Mouse (Mus musculus) cerebellum, adult 9-11 months (tissue): Measurements from ENCODE around the gene Cdh13.

Source experiments
- DNase-seq: peaks from one replicate; pipeline ENCODE4 v3.0.0; 2022

Gene Cdh13

GRCm38 (mm10) chr8:118384314-118384713 lies 100.8 kb downstream of the Cdh13 start:
- DNase-seq, result no peak

- no peak for DNase-seq
Observed at GRCm38 (mm10) chr8:118389456-118389855, 105.9 kb downstream of the Cdh13 start.

- peak; percentile 18 for DNase-seq
Observed at GRCm38 (mm10) chr8:118393909-118394650, 110.5 kb downstream of the Cdh13 start.

DNA sequence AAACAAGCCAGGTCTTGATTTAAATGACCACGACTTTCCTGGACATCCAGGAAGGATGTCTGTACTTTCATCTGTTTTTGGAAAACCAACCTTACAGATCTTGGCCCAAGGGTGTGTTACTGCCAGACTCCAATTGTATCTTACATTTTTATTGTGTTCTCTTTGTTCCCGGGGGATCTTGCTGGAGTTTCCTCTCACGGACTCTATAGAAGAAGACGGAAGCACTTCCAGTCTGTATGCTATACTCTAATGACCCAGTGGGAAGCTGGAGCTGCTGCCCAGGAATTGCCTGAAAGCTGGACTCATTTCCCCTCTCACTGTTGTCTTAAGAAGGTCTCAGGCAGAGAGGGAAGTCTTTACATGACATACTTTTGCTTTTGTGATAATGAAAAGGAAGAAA lies 111.6 kb downstream of the Cdh13 start:
- no peak for DNase-seq

- DNase-seq, result no peak
Observed at GRCm38 (mm10) chr8:118404836-118405235, 121.3 kb downstream of the Cdh13 start.

GRCm38 (mm10) chr8:118407322-118407721 lies 123.8 kb downstream of the Cdh13 start:
- no peak for DNase-seq

DNA sequence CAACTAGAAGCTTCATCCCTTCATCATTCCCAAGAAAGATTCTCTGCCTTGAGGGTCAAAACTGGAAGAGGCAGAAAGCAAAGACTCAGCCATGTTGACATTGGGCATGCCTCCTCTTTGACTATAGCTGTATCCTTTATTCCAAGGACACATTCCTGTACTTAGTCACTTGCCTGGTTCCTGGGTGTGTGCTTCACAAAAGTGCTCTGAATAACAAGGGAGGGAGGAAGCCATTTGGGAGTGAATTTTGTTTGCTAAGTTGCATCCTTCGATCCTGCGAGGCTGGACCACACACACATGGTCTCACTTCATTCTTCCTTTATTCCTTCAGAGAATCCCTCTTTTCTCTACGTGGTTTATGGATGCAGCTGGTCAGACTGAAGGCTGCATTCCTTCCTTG lies 125.9 kb downstream of the Cdh13 start:
- no peak for DNase-seq

DNA sequence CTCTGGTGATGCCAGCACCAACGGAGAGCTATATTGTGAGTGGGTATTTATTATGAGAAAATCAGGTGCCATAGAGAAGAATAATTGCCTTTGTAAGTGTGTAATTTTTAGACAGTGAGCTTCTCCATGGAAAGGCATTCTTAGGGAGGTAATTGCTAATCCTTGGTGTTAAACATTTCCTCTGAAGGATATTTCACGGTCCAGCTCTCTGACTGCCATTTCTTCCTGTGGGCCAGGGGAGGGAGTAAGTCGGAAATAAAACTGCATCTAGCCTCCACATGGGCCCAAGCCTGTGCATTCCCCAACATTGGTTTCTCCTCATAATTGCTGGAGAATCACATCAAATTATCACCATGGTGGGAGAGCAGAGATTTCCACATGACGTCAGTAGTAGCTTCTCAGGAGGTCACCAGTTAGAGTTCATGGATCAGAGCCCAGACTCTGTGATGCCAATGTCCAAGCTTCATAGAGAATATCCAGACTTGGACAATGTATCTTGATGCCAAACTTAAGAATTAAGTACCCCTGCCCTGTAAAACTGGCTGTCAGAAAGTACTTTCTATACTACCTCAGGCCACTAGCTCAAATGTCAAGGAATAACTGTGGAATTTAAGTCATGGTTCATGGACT lies 126.9 kb downstream of the Cdh13 start:
- DNase-seq, result no peak

GRCm38 (mm10) chr8:118415672-118416071 lies 132.1 kb downstream of the Cdh13 start:
- no peak for DNase-seq

- no peak for DNase-seq
Observed at GRCm38 (mm10) chr8:118416811-118417355, 133.3 kb downstream of the Cdh13 start.

GRCm38 (mm10) chr8:118422624-118423023 lies 139.1 kb downstream of the Cdh13 start:
- DNase-seq, result no peak

- DNase-seq, result no peak
Observed at GRCm38 (mm10) chr8:118428941-118429340, 145.4 kb downstream of the Cdh13 start.

DNA sequence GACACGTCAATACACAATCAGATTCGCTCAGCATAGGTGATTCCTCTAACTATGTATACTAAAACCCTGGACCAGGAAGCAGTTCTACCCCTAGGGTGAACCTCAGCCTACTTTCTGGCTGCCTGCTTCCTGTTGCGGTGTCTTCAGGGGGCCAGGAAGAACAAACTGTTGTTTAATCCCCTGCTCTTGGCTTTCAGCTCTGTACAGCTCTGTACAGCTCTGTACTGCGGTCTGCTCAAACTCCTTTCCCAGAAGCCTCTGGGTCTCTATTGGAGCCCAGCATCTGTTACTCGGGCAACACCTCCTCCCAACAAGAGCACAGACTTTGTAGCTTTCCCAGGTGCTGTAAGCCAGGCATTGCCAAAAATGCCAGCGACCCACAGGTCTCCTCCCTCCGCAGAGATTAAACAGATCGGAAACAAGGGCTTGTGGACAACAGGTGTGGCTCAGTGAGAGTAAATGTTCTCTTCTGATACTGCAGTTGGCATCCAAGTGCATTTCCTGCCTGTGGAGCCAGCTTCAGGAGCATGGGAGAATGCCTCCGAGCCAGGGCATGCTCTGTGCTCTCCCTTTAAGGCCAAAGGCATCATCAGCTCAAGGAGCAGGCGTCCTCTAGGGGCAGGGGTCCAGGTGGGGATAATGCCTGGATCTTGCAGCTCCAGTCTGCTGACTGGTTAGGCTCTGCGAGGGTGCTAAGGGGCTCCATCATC lies 148.4 kb downstream of the Cdh13 start:
- no peak for DNase-seq

DNA sequence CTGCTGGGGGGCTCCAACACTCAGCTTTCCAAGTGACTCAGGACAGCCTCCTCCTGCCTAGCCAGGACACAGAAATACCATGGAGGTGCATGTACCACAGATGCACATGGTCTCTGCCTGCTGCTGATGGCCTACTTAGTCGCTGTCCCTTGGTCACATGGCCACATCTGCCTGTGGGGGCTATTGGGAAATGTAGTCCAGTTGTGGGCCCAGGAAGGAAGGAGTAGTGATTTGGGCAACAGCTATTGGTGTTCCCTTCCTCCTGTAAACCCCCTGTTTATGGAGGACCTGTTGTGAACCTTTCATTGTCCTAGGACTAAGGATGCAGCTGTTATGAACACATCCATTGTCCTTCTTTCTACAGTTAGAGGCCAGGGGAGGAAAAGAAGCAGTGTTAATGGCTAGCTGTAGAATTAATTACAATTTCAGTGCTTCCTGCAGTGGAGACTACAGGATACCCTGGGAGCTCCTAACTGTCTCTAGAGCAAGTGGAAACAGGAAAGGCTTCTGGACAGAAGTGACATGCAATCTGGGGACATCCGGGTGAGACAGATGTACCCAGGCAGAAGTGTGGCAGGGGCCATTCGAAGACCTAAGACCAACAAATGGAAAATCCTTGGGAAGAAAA lies 150.1 kb downstream of the Cdh13 start:
- DNase-seq, result no peak

GRCm38 (mm10) chr8:118436751-118437150 lies 153.2 kb downstream of the Cdh13 start:
- no peak for DNase-seq

DNA sequence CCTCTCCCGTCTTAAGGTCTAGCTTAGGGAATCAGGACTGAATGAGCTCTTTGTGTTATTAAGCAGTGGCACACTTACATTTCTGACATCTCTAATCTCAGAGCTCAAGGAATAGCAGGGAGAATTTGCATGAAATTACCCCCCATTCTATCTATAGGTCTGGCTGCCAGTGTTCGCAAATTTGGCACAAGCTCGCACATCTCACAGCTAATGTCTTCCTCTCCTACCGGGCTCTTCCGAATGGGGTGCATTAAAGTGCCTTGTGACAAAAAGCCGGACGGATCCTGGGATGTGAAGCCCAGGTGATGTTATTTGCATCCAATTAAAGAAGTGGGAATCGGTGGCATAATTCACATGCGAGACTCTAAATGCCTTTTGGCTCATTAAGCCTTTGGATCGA lies 153.6 kb downstream of the Cdh13 start:
- no peak for DNase-seq

- DNase-seq, result no peak
Observed at GRCm38 (mm10) chr8:118437874-118438273, 154.3 kb downstream of the Cdh13 start.

GRCm38 (mm10) chr8:118439857-118440256 lies 156.3 kb downstream of the Cdh13 start:
- DNase-seq, result no peak

DNA sequence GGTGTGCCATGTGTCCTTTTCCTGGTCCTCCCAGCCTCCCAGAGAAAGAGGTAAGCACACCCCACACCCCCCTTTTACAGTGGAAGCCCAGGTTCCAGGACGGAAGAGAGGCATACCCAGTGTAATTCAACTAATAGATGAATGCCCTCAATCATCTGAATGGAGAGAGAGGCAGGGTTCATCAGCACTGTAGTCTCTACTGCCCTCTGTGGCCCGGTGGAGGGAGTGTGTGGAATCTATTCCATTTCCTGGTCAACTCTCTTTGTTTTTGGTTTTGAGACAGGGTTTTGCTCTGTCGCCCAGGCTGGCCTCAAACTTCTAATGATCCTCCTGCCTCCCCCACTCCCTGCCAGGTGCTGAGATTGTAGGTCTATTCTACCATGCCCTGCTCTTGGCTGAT lies 159.8 kb downstream of the Cdh13 start:
- DNase-seq, result no peak

- DNase-seq, result no peak
Observed at GRCm38 (mm10) chr8:118444651-118445207, 161.2 kb downstream of the Cdh13 start.

DNA sequence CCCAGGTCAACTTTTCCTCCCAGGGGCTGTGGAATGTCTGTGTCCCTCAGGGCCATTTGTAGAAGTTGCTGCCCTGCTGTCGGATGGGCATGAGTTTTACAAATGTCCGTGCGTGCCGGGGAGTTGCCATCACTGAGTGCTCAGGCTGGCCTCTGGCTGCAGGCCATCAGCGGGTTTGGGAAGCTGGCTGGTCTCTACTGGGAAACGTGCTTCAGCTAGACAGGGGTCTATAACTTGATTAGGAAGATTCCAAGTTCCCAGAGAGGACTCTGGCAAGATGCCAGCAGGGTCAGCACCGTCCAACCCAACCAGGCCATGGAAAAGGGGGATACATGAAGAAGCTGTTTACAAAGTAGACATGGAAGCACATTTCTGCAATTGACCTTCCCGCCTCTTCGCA lies 163.0 kb downstream of the Cdh13 start:
- DNase-seq, result no peak

DNA sequence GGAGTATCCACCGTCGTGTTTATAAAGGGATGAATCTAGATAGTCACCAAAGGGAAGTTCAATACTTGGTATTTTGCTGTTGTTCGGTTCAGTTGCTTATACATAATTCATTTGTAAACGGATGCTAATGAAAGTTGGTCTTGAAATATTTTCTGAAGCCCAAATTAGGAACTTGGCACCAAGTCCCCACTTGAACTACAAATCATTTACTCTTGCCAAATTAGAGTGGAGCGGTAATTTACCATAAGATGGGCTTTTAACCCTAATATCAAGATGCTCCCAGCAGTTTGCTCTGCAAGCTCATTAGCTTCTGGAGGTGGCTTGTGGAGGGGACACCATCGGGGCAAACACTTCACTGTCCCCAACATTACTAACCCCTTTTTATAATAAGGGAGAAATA lies 164.5 kb downstream of the Cdh13 start:
- DNase-seq, result no peak
